Mouse (Mus musculus) CH12.LX (cell line): Measurements from ENCODE around the gene Lmo1. TPM values are rescaled to one million over a fixed set of nuclear protein-coding genes. Genes with fewer than 3 reads are reported as not detected.

Source experiments
- DNase-seq: peaks from one replicate; pipeline ENCODE4 v3.0.0-alpha.2; 2013; ENCODE audit errors: extremely low read depth
- H3K27ac ChIP-seq: 2 replicates; pipeline ENCODE4 v1.5.1; 2012; ENCODE audit warnings: low read depth, mild to moderate bottlenecking, control low read depth, moderate library complexity; ENCODE audit not compliant: insufficient read depth
- H3K27me3 ChIP-seq: replicated peaks from 2 replicates; pipeline ENCODE3; 2012; ENCODE audit warnings: inconsistent platforms
- H3K36me3 ChIP-seq, 2 experiments: replicated peaks in 1 of 2; 2 replicates each; pipeline versions ENCODE3 to v1.6.1; 2012; ENCODE audit warnings: inconsistent platforms in 1 of 2, low read length in 1 of 2, mild to moderate bottlenecking in 1 of 2, mixed read lengths in 1 of 2, moderate library complexity in 1 of 2; ENCODE audit not compliant: control insufficient read depth in 1 of 2, insufficient read depth in 1 of 2
- H3K4me1 ChIP-seq, 2 experiments: 2 replicates each; pipeline ENCODE4 v1.6.1; 2012; ENCODE audit warnings: inconsistent platforms in 1 of 2, moderate library complexity in 1 of 2; ENCODE audit not compliant: insufficient read depth in 2 of 2, control insufficient read depth in 1 of 2
- H3K4me2 ChIP-seq: 2 replicates; pipeline ENCODE4 v1.6.1; 2012; ENCODE audit warnings: low read depth, mild to moderate bottlenecking, control low read depth; ENCODE audit not compliant: poor library complexity, insufficient read depth, severe bottlenecking
- H3K4me3 ChIP-seq, 3 experiments: fragments of 150-350 bp in 1 of 3; sonication (generic) in 1 of 3; replicated peaks in 1 of 3; 2 replicates each; pipeline versions ENCODE3 to v1.5.1; 2011 to 2012; ENCODE audit warnings: low read depth in 2 of 3, low read length in 2 of 3, mild to moderate bottlenecking in 2 of 3, moderate library complexity in 2 of 3, control low read depth in 1 of 3, improper control_type of control experiment in 1 of 3, inconsistent platforms in 1 of 3, mixed read lengths in 1 of 3; ENCODE audit not compliant: poor library complexity in 1 of 3
- H3K79me2 ChIP-seq: replicated peaks from 2 replicates; pipeline ENCODE4 v1.6.1; 2012; ENCODE audit warnings: mild to moderate bottlenecking, moderate library complexity; ENCODE audit not compliant: control insufficient read depth, poor library complexity, insufficient read depth, severe bottlenecking; ENCODE audit errors: extremely low read depth
- H3K9ac ChIP-seq: 2 replicates; pipeline ENCODE4 v1.6.1; 2012; ENCODE audit warnings: low read depth, mild to moderate bottlenecking, control low read depth, moderate library complexity; ENCODE audit not compliant: insufficient read depth
- H3K9me3 ChIP-seq: replicated peaks from 2 replicates; pipeline ENCODE3; 2012; ENCODE audit warnings: low read length, inconsistent platforms, mixed read lengths
- CHD1 ChIP-seq: IDR thresholded peaks from 2 replicates; pipeline ENCODE4 v1.6.1; 2012; ENCODE audit warnings: low read depth, low read length, improper control_type of control experiment, inconsistent platforms
- ELF1 ChIP-seq: IDR thresholded peaks from 2 replicates; pipeline ENCODE4 v1.6.1; 2014; ENCODE audit warnings: low read depth, mild to moderate bottlenecking, inconsistent platforms, low read length, improper control_type of control experiment
- HCFC1 ChIP-seq: IDR thresholded peaks from 2 replicates; pipeline ENCODE4 v1.6.1; 2012; ENCODE audit warnings: low read depth, mild to moderate bottlenecking, inconsistent platforms, low read length, improper control_type of control experiment
- IRF4 ChIP-seq: IDR thresholded peaks from 2 replicates; pipeline ENCODE4 v1.6.1; 2014; ENCODE audit warnings: low read depth, mild to moderate bottlenecking, inconsistent platforms, low read length, improper control_type of control experiment
- JUN ChIP-seq: IDR thresholded peaks from 2 replicates; pipeline ENCODE4 v1.6.1; 2011; ENCODE audit warnings: low read depth, mild to moderate bottlenecking, low read length, improper control_type of control experiment, moderate library complexity; ENCODE audit not compliant: insufficient read depth
- MAX ChIP-seq: IDR thresholded peaks from 2 replicates; pipeline ENCODE4 v1.6.1; 2011; ENCODE audit warnings: low read length, improper control_type of control experiment
- MAZ ChIP-seq: IDR thresholded peaks from 2 replicates; pipeline ENCODE4 v1.6.1; 2012; ENCODE audit warnings: low read depth, mild to moderate bottlenecking, inconsistent platforms, low read length, improper control_type of control experiment, moderate library complexity
- MEF2A ChIP-seq: IDR thresholded peaks from 2 replicates; pipeline ENCODE4 v1.6.1; 2014; ENCODE audit warnings: low read depth, mild to moderate bottlenecking, inconsistent platforms, low read length, improper control_type of control experiment, borderline replicate concordance
- NELFE ChIP-seq: IDR thresholded peaks from 2 replicates; pipeline ENCODE4 v1.6.1; 2011; ENCODE audit warnings: low read depth, low read length, improper control_type of control experiment
- POLR2A ChIP-seq: IDR thresholded peaks from 2 replicates; pipeline ENCODE4 v1.6.1; 2011; ENCODE audit warnings: low read depth, mild to moderate bottlenecking, improper control_type of control experiment, low read length
- RCOR1 ChIP-seq: conservative IDR thresholded peaks from 2 replicates; pipeline ENCODE4 v1.6.1; 2012; ENCODE audit warnings: low read depth, mild to moderate bottlenecking, inconsistent platforms, low read length, improper control_type of control experiment
- SIN3A ChIP-seq: IDR thresholded peaks from 2 replicates; pipeline ENCODE4 v1.6.1; 2012; ENCODE audit warnings: low read length, improper control_type of control experiment, inconsistent platforms
- SMC3 ChIP-seq: IDR thresholded peaks from 2 replicates; pipeline ENCODE4 v1.6.1; 2011; ENCODE audit warnings: low read depth, low read length, improper control_type of control experiment
- TCF12 ChIP-seq: IDR thresholded peaks from 2 replicates; pipeline ENCODE4 v1.6.1; 2014; ENCODE audit warnings: low read depth, mild to moderate bottlenecking, inconsistent platforms, low read length, improper control_type of control experiment
- UBTF ChIP-seq: IDR thresholded peaks from 2 replicates; pipeline ENCODE4 v1.6.1; 2012; ENCODE audit warnings: low read depth, mild to moderate bottlenecking, inconsistent platforms, low read length, improper control_type of control experiment, moderate library complexity
- USF1 ChIP-seq: IDR thresholded peaks from 2 replicates; pipeline ENCODE4 v1.6.1; 2014; ENCODE audit warnings: low read depth, mild to moderate bottlenecking, inconsistent platforms, low read length, improper control_type of control experiment
- ZMIZ1 ChIP-seq: IDR thresholded peaks from 2 replicates; pipeline ENCODE4 v1.6.1; 2012; ENCODE audit warnings: low read depth, mild to moderate bottlenecking, inconsistent platforms, low read length, improper control_type of control experiment
- ZNF384 ChIP-seq: IDR thresholded peaks from 2 replicates; pipeline ENCODE4 v1.6.1; 2012; ENCODE audit warnings: low read depth, low read length, improper control_type of control experiment, inconsistent platforms
- dilution Hi-C: fragments of 300-500 bp; cut with MboI; formaldehyde crosslinking; loops from 2 replicates; pipeline ENCODE4 v1.14.3; 2020; ENCODE audit warnings: low sequenced_read_pairs; ENCODE audit not compliant: extremely low pct_unique_long_range_greater_than_20kb, extremely low pct_ligation_motif_present
- in situ Hi-C: fragments of 300-500 bp; cut with MboI; formaldehyde crosslinking; loops from 3 replicates; pipeline ENCODE4 v1.14.3; 2019; ENCODE audit warnings: low sequenced_read_pairs, low pct_ligation_motif_present, low pct_unique_long_range_greater_than_20kb, mixed read lengths
- polyA plus RNA-seq: library from polyadenylated mRNA; unstranded; fragments of >175 nt; gene quantifications from 2 replicates; pipeline ENCODE4 v1.2.1, GENCODE M21; 2012; ENCODE audit warnings: low read depth; ENCODE audit not compliant: insufficient read length
- total RNA-seq, 2 experiments: library from RNA; depleted of rRNA; stranded (reverse); fragments of 300-350 nt in 1 of 2; fragments of >200 nt in 1 of 2; gene quantifications; 2 replicates each; pipeline ENCODE4 v1.2.3; 2012 to 2014

Lmo1 gene
- total and polyA plus RNA-seq, 3 experiments, result 0.30 TPM; not detected in 2

DNA sequence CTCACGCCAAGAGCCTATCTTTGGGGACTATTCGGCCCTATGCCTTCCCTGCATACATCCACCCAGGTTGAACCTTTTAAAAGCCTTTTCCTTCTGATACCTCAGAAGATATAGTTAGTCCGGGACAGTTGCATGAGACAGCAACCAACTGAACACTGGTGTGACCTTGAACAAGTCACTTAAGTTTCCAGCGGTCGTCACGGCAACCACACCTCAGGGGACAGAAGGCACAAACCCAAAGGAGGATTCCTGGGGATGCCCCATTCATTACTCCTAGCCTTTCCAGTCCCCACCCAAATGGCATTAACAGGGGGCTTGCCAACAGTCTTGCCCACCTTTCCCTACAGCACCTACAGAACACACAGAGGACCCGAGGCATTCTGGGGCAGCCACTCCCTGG, 6.3 kb downstream of the Lmo1 start:
- no peak overlapping the region for H3K27ac ChIP-seq
- peaks cover 88% of the 10 kb centered on the region for H3K27me3 ChIP-seq
- no peak for TF ChIP-seq HCFC1
- TF ChIP-seq USF1, result no peak
- no peak for TF ChIP-seq POLR2A
- no peak for TF ChIP-seq UBTF
- TF ChIP-seq ZMIZ1, result no peak
- no peak for TF ChIP-seq CHD1
- TF ChIP-seq MAX, result no peak
- TF ChIP-seq MAZ, result no peak
- no peak for TF ChIP-seq ZNF384
- no peak for TF ChIP-seq MEF2A
- TF ChIP-seq SMC3, result no peak
- TF ChIP-seq SIN3A, result no peak
- no peak for TF ChIP-seq JUN
- no peak for TF ChIP-seq IRF4
- no peak for TF ChIP-seq ELF1
- no peak for TF ChIP-seq RCOR1
- no peak for TF ChIP-seq NELFE
- TF ChIP-seq, all 38 proteins: peak for 0
- H3K9ac ChIP-seq, result no peak overlapping the region
- DNase-seq, result no peak
- in situ Hi-C loops (no loop called here), dilution Hi-C loops (no loop called here)
- no peaks in the 10 kb centered on the region for H3K79me2 ChIP-seq
- H3K36me3 ChIP-seq, result no peaks in the 10 kb centered on the region
- H3K9me3 ChIP-seq, result peaks cover 9% of the 10 kb centered on the region
- H3K4me3 ChIP-seq, result no peak overlapping the region
- no peaks in the 10 kb centered on the region; a peak in 1 of 4 replicates for H3K4me1 ChIP-seq
- H3K4me2 ChIP-seq, result no peak overlapping the region

DNA sequence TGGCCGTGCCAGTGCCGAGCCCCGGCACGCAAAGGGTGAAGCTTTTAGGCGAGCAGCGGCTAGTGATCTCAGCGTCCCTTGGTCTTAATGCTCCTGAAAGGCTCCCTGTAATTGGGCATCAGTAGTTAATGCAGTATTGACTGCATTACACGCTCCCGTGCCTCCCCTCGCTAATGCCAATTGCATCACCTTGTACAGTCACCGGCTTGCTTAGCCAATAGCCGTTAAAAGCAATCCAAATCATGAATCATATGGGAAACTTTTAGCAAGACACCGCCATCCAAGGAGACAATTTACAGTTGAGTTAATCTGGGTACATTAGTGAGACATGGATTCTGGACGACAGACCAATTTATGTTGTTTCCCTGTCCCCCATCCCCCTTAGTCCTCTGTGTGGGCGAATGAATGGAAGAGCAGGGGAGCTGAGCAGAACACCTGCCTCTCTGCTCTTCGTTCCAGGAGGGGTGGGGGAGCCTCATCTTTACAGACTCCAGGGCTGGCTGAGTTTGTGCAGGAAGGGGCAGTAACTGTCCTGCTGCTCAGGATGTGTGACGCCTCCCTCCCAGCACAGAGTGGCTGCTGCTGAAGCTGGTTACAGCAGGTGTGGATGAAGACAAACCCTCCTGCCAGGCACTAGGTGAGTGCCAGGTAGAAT, 8.9 kb downstream of the Lmo1 start:
- H3K36me3 ChIP-seq, result no peaks in the 10 kb centered on the region
- in situ Hi-C loops, result no loop called here
- H3K79me2 ChIP-seq, result no peaks in the 10 kb centered on the region
- no peak for DNase-seq
- no peak overlapping the region for H3K4me3 ChIP-seq
- H3K4me2 ChIP-seq, result no peak overlapping the region
- no peak overlapping the region for H3K9ac ChIP-seq
- H3K27ac ChIP-seq, result no peak overlapping the region
- peaks cover 9% of the 10 kb centered on the region for H3K9me3 ChIP-seq
- dilution Hi-C loops, result no loop called here
- no peaks in the 10 kb centered on the region; a peak in 1 of 4 replicates for H3K4me1 ChIP-seq
- TF ChIP-seq NELFE, result no peak
- no peak for TF ChIP-seq TCF12
- H3K27me3 ChIP-seq, result peaks cover 82% of the 10 kb centered on the region
